Mouse (Mus musculus) right cerebral cortex, postnatal 36 days (tissue): ENCODE data around the gene Tm4sf19.
"Not testable (repeated sequence)": the region's sequence is repeated elsewhere in the genome, so short reads cannot be mapped to it uniquely, and the experiment has no call there.

Experiments
- DNase-seq, 2 experiments: peaks; one replicate each; pipeline ENCODE4 v3.0.0; 2022; ENCODE audit warnings: low spot score in 2 of 2, mixed read lengths in 1 of 2

The Tm4sf19 gene

DNA sequence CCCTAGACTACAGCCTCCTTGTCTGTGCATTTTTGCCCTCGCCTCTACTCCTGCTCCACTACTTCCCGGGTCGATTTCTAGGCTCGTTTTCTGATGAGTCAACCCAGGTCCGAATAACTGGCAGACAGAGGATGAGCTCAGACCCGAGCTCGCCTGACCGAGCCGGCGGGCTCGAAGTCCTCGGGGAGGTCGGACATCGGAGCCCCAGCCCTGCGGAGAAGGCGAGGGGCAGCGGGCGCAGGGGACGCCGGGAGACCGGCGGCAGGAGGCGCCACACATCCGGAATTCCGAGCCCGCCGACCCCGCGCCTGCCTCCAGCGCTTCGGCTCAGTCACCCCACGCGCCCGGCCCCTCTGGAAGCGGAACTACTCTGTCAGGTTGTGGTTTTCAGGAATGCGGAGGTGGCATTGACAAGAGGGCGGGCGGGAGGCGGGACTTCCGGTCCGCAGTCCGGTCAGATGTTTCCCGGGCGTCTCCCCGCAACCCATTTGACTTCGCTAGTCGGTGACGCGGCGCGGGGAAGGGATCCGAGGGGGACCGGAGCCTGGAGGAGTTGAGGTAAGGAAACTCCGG lies 30.3 kb downstream of the Tm4sf19 start, which contains the start of gene Pcyt1a:
TSS of gene Pcyt1a (plus strand) at position 448 of the 573 bp plus-strand sequence.
- peak; percentile 86 to 87 for DNase-seq

DNA sequence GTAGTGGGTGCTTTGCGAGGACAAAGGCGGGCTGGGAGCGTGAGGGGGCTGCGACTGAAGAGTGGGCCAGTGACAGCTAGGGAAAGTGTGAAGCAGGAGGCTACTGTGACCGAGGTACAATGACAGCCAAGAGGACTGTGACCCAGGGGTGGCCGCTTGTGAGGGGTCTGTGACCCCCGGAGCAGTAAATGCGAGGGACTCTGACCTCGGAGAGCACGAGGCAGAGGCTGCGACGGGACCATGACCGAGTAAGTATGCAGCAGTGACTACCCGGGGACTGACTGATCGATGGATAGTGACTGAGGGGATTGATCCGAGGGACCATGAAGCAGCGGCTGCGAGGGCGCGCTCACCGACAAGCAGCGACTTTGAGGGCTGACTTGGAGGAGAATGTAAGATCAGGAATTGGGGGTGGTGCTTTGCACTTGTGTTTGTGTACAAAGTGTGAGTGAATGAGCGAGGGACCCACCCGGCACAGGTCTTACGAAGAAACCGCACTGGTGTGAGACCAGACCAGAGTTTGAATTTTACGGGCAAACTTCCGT lies 30.8 kb downstream of the Tm4sf19 start:
- no peak for DNase-seq

DNA sequence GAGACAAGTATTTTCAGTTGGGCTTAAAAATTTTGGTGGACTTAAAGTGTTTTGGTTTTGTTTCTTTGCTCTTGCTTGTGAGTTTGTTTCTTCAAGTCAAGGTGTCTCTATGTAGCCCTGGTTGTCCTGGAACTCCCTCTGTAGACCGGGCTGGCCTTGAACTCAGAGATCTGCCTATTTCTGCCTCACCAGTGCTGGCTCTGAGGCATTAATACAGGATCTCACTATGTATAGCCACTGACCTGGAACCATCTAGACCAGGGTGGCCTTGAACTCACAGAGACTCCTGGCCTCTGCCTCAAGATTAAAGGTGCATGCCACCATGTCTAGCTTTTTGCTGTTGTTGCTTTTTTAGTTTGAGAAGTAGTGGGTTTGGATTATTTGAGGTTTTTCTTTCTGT lies 31.6 kb downstream of the Tm4sf19 start:
- no peak for DNase-seq

DNA sequence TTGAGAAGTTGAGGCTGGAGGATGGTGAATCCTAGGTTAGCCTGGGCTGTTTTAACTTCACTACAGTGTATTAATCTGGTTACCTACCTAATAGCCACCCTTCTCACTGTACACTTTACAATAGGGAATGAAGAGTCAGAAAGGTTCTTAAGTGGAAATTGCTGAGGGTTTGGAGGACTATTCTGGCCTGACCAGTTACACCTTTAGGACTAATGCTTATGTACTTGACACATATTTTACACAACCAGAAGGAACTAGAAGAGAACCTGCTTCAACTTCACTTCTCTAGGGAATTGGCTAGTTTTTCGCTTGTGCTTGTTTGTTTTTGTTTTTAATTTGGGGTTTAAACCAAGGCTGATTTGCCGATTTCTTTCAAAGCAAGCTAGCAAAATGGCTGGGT lies 32.8 kb downstream of the Tm4sf19 start:
- DNase-seq, result no peak

DNA sequence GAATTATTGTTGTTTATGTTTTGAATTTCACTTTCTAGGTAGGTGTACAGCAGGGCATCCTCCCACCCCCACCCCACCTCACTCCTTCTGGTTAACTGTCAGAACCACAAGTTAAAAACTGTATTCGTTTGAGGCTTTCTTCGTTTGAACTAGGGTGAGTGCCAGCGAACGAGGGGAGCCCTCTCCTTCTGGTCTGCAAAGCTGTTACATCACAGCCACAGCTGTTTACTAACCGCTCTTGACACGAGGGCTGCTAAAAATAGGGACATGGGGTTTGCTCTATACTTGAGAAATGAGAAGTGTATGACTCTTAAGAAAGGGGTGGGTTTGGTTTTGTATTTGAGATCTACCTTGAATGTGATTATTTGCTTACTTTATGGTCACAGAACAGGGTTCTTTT lies 33.8 kb downstream of the Tm4sf19 start:
- DNase-seq, result no peak

DNA sequence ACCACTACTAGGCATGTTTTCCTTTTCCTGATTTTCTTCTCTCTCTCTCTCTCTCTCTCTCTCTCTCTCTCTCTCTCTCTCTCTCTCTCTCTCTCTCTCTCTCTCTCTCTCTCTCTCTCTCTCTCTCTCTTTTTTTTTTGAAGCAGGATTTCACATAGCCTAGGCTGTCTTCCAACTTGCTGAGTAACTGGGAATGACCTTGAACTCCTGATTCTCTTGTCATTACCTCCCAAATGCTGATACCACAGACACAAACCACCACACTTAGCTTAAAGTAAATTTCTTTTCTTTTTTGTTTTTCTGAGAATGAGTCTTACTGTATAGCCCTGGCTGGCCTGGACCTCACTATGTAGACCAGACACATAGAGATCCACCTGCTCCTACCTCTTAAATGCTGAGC lies 34.4 kb downstream of the Tm4sf19 start:
- no peak for DNase-seq

DNA sequence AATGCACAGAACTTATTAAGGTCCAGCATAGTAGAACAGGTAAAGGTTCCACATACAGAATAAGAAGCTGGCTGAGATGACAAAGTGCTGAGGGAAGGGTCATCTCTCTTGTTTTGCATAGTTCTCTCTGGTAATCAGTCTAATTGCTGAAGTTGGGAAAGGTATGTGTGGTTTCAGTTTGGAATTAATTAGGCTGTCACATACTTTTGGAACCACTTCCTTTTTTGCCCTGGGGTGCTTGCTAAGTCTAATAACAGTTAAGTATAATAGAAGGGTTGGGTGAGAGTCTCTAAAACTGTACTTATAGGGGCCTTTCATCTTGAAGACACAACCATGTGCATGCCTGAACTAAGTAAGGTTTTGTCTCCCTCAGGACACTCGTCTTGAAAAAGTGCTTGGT lies 36.4 kb downstream of the Tm4sf19 start:
- no peak for DNase-seq

DNA sequence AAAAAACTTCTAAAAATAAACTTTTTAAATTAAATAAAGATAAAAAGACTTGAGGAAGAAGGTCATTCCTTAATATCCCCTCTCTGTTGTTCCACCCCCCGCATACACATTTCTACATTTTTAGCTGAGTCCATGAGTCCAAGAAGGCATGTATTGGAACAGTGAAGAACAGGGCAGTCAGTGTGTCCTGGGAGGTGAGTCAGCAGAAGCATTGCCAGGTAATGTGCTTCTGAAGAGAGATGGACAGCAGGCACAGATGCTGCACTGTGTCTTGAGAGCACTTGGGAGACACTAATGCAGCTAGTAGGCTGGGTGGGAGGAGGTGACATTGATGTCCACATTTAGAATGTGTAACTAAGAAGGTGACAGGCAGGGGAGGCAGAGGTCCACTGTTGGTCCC lies 37.0 kb downstream of the Tm4sf19 start:
- DNase-seq, result no peak

DNA sequence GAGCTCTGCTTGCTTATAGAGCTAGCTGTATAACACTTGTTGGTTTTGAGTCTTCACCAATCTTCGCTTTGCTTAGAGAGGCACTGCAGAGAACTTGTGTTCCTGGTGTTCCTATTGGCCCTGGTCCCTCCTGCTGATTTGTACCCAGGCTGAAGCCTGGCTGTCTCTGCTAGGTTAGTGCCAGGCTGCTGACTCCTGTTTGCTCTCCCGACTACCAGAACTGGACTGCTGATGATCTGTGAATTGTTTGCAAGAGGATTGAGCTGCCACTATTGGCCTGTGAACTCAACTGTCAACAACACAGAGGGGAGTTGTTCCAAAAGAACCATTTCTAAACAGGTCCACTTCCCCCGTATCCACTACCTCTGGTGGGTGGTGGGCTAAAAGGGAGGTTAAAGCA lies 41.1 kb downstream of the Tm4sf19 start:
- no peak for DNase-seq

DNA sequence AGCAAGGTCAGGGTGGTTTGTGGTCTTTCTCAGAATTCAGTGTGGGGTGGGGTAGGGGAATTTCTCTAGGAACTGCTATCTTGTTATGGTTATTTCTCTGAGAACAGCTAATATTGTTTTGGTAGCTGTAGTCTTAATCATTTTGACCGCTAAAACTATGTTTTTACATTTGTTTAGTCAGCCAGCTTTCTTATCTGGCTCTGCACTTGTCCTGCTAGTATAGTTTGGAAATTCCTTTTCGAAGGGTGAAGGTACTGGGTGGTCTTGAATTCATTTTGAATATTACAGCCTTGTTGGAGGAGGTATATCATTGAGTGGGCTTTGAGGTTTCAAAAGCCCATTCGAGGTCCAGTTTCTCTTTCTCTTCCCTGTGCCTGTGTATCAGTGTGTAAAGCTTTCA lies 44.3 kb downstream of the Tm4sf19 start:
- DNase-seq, result not testable (repeated sequence)

DNA sequence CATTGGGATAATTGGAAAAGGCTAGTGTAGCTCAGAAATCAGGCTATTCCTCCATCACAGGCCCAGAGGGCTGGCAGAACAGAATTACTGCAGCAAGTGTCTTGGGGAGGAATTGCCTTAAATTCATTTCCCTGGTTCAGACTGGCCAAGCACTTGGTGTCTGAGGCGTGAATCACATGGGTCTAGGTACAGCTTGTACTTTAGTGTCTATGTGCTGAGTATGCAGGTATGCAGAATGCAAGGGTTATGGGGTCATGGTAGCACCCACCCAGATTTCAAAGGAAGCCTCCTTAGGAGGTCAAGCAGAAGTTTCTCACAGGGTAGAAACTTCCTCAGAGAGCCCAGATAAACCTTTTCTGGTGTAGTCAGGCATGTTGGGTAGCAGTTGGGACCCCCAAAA lies 45.3 kb downstream of the Tm4sf19 start:
- no peak for DNase-seq

DNA sequence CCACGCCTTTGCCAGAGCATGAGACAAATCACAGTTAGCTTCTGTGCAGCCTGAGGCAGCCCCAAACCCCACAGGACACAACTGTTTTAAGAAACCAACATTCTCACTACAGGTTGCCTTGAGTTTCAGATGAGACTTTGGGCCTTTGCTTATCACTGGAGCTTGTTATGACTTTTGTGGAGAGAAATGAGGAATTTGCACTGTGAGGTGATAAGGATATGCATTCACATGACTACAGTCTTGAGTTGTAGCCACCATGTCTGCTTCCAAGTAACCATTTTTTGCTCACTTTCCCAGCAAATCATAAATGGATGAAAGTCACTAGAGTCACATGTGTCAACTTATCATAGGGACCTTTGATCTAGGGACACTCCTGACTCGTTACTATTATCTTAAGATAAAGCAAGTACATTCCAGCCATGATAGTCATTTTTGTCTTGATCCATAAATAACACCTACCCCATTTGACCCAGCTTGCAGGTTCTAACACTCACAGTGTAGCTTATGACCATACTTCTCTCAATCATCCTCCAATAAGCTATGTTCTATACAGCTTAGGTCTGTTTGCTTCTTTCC lies 46.3 kb downstream of the Tm4sf19 start:
- DNase-seq, result no peak

DNA sequence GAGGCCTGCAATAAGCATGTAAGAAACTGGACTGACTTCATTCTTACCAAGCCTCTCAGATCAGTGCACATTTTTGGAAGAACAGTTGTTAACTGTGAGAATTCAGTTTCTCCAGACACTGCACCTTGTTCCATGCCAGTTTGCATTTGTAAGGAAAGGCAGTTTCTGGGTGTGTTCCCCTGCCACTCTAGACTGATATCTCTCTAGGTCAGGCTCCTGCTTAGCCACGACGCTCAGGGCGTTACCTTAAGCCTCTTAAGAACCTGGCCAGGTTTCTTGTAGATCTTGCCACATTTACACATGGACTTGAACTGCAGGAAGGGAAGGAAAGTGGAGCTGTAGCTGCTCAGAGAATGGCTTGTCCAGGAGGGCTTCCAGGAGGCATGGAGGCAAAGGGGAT lies 49.4 kb downstream of the Tm4sf19 start:
- DNase-seq, result no peak

DNA sequence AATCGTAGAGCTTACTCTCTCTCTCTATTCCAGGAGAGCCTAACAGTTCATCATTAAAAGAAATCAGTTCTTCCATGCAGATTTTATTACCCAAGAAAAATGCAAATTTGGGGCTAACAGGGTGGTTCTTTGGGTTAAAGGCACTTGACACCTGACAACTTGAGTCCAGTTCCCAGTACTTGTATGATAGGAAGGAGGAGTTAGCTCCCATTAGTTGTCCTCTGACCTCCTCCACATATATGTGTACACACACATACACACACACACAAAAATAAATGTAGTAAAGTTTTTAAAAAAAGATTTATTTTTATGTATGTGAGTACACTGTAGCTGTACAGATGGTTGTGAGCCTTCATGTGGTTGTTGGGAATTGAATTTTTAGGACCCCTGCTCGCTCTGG lies 49.8 kb downstream of the Tm4sf19 start:
- DNase-seq, result no peak

DNA sequence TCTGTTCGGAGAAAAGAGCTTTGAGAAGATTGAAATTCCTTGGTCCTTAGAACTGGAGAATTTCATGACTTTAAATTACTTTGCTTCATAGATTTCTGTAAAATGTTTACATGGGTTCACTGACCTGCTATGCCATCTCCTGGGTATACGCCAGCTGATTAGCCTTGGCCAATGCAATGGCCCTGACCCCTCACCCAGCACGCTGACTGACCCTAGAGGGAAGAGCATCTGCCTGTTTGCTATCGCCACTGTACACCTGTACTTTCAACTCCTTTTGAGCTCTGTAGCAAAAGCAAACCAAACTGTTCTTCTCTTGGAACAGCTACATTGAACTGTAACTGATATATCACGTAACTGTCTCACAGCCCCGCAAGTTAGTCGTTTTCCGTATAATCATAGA lies 52.8 kb downstream of the Tm4sf19 start:
- DNase-seq, result no peak

DNA sequence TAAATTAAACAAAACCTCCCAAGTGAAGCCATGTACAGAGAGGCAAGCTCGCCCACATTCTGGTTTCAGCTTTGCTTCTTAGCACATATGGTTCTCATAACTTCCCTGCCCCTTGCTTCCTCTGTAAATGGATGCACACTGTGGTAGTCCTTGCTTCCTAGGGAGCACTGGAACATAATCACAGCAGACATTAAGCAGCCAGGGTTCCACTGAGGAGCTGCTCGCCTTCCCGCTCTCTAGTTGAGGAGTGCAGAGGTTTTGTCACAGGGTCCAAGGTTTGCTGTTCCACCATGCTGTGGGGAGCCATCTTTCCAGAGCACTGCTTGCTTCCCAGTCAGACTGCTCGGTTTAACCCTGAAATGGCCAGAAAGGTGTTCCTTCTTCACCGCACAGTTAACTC lies 54.3 kb downstream of the Tm4sf19 start:
- DNase-seq, result no peak

DNA sequence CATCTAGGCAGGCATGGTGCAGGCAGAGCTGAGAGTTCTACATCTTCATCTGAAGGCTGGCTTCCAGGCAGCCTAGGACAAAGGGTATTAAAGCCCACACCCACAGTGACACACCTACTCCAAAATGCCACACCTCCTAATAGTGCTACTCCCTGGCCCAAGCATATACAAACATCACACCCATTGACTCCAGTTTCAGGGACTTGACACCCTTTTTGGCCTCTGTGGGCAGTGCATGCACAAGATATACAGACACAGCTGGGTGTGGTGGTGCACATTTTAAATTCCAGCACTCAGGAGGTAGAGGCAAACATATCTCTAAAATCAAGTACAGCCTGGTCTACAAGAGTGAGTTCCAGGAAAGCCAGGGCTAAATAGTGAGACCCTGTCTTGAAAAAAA lies 55.8 kb downstream of the Tm4sf19 start:
- no peak for DNase-seq

DNA sequence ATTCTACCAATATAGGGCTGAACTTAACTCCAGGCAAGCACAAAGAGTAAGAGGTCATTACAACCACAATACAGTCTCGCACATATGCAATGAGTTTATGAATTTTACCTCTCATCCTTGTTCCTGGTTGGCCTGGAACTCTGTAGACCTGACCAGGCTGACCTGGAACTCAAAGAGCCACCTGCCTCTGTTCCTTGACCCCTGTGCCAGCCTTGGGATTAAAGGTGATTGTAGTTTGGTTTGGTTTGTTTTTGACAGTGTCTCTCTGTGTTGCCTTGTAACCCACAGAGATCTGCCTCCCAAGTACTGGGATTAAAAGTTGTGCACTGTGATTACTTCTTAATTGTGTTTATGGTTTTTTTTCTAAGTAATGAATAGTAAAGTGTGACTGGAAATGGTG lies 56.5 kb downstream of the Tm4sf19 start:
- DNase-seq, result no peak
